Mouse (Mus musculus) urinary bladder, postnatal 36 days (tissue): ENCODE data around the gene Mtfr1l.
A peak's percentile ranks its signal among the peaks of the same experiment; 100 is the strongest.
"Not testable (repeated sequence)": the region's sequence is repeated elsewhere in the genome, so short reads cannot be mapped to it uniquely, and the experiment has no call there.

Source experiments
- DNase-seq, 2 experiments: peaks; one replicate each; pipeline ENCODE4 v3.0.0; 2022; ENCODE audit warnings: low spot score in 2 of 2, mixed read lengths in 1 of 2

Gene Mtfr1l

DNA sequence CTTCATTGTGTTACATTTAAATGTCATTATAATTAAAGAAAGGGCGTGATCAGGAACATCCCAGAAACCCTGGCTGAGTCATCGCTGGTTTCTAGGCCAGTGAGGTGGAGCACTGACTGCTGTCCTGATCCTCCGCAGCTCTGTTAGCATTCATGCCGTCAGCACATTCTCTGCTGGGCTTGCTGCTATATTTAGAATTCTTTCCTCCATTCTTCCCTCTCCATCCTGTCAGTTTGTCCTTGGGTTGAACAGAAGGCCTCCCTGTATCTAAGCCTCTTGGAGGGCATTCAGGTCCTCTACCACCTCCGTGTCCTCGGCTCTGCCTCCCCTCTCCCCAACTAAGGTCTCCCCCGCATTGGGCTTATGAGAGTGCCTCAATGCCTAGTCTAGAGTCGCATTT lies 18.2 kb downstream of the Mtfr1l start:
- no peak for DNase-seq

DNA sequence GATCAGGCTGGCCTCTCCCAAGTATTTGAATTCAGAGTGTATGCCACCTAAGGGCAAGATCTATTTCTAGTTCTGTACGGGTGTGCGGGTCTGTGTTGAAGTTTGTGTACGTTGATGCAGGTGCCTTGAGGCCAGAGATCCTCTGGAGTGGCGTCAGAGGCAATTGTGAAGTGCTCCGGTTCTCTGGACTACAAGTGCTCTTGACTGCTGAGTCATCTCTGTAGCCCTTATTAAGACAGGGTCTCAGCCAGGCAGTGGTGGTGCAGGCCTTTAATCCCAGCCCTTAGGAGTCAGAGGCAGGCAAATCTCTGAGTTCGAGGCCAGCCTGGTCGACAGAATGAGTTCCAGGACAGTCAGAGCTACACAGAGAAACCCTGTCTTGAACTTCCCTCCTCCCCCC lies 19.6 kb downstream of the Mtfr1l start:
- no peak for DNase-seq

DNA sequence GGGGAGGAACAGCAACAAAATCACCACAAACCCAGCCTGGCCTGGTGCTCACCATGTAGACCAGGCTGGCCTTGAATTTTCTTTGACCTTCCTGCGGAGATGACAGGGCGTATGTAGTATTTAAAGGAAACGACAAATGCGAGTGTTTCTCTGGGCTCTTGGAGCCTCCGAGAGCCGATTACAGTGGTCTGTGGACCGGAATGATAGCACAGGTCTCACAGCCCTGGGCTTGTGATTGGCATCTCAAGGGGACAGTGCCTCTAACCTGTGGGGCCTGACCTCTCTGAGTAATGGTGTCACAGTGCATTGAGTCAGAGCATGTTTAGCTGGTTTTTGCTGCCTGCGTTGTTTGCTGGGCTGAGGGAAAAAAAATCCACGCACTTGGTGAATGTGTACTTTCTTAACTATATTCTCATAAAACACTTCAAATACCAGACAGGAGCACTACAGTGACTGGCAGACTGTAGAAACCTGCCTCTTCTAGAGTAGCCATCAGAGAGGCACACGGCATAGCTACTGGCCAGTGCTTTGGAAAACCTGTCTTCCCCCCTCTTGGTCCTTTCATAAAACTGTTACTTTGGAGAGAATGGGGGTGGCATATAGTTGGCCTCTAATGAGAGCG lies 20.8 kb downstream of the Mtfr1l start:
- peak; percentile 33 to 46 for DNase-seq

DNA sequence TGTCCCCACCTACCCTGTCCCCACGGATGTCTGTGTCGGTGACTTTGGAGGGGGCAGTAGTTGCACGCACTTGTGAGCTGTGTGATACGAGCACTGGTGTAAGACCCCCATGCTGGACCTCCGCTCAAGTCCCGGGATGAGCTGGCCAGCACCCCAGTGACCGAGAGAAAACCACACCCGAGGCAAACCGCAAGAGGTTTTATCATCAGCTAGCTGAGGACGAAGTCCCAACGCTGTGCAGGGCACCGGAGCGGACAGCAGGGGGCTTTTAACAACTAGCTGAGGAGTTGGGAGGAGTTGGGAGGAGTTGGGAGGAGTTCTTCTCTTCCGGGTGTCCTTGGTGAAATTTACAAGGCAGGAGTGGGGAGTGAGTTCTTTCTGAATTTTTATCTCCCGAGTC lies 22.4 kb downstream of the Mtfr1l start:
- DNase-seq = peak; percentile 46 to 74

DNA sequence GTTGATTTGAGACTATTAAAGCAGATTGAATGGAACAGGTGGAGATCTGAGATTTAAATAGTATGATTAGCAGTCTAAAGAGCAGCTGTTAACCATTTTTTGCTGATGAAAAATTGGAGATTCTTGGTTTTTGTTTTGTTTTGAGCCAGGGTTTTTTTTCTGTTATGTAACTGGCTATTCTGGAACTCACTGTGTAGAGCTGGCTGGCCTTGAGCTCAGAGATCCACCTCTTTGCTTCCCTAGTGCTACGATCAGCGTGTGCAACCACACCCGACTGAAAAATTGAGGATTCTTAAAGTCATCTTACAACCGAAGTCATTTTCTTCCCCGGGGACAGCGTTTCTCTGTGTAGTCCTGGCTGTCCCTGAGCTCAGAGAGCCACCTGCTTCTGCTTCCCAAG lies 23.5 kb downstream of the Mtfr1l start:
- no peak for DNase-seq

DNA sequence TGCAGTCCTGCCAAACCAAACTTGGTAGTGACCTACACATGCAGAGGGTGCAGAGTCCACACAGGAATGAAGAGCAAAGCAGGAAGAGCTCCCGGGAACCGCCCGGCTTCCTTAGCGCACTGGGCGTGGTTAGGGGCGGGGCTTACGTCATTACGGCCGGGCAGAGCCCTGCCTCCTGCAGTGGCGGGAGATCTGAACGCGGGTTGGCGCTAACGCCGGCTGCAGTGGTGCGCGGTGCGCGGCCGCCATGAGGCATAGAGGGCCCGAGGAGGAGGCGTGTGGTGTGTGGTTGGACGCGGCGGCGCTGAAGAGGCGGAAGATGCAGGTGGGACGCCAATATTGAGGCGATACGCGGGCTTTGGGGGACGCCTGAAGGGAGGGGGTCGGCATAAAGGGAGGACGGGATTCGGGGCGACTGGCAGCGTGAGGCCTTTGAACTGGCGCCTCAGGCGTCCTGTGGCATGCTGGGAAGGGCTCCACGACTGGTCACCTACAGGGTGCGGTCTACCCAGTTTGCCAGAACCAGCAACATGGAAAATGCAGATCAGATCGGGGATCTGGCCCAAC lies 24.3 kb downstream of the Mtfr1l start, which contains the start of gene Aunip:
Gene Aunip (plus strand): TSS at position 155 of the 567 bp plus-strand sequence.
- peak; percentile 76 to 89 for DNase-seq

DNA sequence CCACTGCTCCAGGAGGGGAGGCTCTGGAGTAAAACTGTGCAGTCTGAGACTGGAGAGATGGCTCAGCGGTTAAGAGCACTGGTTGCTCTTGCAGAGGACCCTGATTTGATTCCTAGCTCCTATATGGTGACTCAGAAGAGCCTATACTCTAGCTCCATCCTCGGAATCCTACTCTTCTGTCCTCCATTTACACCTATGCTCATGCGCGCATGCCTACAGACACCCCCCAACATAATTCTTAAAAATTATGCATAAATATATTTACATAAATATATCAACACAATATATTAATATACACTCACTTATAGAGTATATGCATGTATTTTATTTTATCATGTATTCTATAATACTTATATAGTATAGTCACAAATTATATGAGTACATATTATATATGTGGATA lies 24.8 kb downstream of the Mtfr1l start:
- DNase-seq = no peak

DNA sequence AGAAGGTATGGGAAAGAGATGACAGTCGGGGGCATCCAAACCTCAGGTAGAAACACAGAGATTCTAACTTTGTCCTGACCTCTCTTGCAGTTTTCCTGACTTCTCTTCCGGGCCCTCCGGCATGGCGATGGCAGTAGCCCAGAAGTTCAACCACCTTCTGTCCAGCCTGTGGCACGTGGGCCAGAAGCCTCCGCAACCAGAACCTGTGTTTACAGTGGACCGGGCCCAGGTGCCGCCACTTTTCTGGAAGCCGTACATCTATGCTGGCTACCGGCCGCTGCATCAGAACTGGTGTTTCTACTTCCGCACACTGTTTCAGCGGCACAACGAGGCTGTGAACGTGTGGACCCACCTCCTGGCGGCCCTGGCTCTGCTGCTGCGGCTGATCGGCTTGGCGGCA lies 28.5 kb downstream of the Mtfr1l start:
- DNase-seq = no peak

DNA sequence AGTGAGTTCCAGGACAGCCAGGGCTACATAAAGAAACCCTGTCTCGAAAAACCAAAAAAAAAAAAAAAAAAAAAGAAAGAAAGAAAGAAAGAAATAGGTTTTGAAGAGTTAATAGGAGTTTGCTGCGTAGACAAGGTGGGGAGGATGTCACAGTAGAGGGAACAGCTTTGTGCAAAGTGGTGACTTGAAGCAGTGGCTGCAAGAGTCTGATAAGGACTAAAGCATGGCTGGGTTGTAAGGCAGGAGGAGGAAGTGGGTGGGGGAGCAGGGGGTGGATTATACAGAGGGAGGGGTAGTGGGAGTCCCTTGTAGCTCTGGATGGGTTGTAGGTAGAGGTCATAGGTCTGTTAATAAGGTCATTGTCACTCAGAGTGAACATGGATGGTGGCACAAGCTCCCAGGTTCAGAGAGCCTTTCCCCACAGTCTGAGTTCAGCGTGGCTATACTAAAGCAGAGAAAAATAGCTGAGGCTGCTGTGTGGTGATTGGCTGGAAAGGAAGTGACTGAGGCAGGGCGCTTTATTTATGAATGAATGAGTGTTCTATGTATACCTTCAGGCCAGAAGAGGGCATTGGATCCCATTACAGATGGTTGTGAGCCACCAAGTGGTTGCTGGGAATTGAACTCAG lies 29.1 kb downstream of the Mtfr1l start:
- DNase-seq = no peak

DNA sequence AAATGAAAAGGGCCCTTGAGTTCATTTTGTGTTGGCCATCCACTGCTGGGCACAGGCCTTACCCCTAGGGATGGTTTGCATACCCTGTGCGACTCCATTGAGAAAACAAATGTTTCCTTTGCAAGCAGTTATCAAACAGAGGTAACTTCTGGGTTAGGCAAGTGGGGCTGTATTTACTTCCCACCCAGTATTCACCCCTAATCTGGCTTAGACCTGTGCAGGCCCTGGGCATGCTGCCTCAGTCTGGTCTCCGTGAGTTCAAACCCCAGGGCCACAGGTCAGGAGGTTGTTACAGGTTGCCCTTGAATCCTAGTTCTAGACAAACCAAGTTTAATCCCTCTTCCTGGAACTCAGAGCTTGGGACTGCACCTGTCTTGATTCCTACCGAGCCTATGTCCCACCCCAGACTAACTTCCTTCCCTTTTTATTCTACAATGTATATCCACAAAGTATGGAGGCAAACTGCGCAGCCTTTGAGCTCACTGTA lies 29.8 kb downstream of the Mtfr1l start:
- DNase-seq = no peak

DNA sequence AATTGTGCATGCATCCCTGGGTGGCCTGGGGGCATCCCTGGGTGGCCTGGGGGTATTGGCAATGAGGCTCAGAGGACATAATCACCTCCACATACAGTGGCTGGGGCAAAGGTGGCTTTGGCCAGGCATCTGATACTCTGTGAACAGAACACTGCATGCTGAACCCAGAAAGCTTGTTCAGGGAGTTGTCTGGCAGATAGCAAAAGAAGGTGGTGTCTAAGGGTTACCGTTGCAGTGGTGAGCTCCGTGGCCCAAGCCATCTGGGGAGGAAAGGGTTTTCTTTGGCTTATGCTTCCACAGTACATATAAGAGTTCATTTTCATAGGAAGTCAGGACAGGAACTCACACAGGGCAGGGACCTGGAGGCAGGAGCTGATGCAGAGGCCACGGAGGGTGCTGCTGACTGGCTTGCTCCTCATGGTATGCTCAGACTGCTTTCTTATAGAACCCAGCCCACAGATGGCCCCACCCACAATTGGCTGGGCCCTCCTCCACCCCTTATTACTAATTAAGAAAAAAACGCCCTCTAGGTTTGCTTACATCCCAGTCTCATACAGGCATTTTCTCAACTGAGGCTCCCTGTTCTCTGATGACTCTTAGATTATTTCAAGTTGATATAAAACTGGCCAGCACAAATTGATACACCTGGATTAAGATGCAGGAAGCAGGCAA lies 31.4 kb downstream of the Mtfr1l start:
- DNase-seq = no peak

DNA sequence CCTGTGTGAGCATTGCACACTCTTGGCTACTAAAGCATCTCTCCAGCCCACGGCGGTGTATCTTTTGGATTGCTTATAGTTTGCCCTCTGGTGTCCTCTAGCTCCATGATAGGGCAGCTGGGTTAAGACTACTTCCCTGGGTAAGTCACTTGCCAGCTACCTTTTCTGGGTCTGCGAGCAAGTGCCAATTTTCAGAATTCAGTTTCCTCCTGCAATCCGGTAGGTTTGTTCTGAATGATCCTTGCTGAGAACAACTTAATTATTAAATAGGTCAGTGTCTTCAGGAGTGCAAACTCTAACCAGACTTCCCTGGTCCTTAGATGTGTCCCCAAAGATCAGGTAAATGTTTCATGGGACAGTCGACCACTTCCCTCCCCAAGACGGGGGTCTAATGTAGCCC lies 34.1 kb downstream of the Mtfr1l start:
- no peak for DNase-seq

DNA sequence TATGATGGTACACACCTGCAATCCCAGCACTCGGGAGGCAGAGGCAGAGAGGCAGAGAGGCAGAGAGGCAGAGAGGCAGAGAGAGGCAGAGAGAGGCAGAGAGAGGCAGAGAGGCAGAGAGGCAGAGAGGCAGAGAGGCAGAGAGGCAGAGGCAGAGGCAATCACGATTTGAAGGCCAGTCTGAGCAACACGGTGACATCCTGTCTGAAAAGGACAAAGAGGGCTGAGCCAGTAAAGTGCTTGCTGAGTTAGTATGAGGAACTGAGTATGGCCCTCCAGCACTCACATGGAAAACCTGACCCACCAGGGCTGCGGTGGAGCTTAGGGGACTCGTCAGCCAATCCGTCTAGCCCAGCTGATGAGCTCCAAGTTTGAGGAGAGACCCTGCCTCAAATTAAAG lies 36.2 kb downstream of the Mtfr1l start:
- DNase-seq = not testable (repeated sequence)

DNA sequence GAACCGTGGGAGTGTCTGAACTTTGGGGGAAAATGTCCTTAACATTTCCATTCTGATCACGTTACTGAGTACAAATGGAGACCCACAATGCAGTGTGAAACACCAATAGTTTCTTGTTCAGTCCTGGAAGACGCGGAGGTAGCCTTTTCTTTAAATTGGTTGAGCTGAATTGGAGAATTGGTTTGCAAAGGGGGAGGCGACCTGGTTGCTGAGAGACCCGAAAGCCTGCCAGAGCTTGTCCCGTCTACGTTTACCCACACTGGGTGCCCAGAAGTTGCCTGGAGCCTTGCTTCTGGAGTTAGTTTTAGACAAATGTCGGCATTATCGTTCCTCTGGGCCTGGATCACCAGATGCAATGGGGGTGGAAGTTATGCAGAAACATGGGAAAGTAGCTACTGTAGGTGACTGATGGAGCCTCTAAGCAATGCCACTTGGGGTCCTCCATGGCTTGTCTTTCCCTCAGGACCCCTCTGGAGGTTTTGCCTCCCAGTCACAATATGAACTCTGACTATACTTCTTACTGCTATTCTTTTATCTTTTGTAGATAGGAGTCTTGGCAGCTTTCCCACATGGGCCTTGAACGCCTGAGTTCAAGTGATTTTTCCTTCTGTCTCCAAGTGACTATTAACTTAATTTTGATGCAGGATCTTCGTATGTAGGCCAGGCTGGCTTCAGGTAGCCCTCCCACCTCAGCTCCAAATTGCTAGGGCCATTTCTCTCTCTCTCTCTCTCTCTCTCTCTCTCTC lies 37.0 kb downstream of the Mtfr1l start:
- DNase-seq = no peak

DNA sequence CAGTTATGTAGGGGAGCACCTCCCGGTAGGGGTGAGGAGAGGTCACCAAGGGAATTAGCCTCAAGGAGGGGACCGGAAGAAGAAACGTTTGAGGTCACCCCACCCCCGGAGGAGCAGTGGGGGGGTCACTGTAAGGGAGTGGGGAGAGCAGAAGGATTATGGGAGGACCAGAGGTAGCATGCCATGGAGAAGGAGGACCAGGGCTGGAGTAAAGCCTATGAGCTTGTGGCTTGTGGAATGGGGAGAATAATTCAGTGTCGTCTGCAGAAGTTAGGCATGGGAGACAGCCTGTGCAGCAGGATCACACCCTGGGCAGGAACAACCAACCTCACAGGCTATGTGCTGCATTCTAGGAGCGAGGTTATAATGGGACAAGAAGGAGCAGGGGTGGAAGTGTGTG lies 38.0 kb downstream of the Mtfr1l start:
- DNase-seq = no peak

DNA sequence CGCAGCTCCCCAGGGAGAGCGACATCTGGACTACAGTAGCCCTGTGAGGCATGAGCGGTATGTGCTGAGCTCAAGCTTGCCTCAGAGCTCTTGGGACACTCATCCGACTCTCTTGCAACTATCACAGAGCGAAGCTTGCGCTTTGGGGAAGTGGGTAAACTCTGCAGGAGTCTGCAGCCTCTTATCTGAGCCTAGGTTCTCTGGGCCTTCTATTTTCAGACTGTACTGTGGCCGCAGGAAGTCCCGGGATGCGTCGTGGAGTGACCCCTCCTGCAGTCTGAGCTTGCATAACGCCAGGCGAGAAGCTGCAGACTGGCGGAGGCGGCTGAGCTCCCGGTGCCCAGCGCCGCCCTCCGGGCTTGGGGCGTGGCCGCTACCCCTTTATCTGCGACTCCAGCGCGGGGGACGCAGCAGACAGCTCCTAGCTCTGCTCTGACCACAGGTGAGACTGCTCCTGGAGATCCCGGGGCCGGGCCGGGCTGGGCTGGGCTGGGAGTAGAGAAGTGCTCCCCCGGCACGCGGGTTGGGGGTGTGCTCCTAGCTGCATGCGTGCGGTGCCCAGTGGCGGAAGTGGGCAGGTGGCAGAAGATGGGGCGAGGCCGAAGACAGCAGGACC lies 38.5 kb downstream of the Mtfr1l start, which contains the start of gene Paqr7:
Gene Paqr7 (plus strand): TSS at position 103 of the 616 bp plus-strand sequence.
- peak; percentile 77 to 84 for DNase-seq

DNA sequence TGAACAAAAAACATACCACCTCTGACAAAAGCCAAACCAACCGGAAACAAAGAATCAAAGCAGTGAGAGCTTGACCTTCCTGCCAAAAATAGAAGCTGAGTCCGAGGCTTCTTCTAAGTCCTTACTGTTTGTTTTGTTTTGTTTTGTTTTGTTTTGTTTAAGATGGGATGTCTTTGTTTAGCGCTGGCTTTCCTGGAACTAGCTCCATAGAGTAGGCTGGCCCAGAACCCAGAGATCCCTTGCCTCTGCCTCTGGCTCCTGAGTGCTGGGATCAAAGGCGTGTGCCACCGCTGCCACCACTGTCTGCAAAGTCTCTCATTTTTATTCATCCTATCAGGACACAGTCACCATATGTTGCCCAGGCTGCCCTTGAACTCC lies 39.7 kb downstream of the Mtfr1l start:
- DNase-seq = no peak

DNA sequence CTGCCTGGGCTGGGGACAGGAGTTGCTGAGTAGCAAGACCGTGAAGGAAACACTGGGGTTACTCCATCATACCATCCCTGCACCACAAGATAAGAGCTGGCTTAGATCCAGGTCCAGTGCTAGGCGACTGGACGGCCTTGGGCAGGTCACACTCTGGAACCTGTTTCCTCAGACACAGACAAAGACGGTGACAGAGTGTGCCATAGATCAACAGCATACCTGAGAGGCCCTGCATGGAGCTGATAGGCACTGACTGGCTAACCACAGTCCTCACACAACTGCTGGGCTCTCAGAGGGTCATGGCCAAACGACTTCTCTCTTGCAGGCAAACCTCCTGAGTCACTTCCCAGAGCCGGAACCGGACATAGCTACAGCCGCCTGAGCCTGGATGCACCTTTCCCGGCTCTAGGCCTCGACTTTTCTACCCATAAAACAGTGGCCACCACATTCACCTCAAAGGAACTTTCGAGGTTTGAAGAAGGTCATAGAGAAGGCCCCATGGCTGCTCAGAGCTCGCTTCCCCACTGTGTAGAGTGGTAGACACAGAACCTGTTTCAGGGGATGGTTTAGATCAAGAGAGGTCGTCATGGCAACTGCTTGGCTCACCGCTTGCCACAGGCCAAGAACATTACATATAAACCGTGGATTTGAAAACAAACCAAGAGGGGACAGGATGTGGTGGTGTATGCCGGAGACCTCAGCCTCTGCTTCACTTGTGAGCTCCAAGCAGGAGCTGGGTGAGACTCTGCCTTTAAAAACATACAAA lies 40.2 kb downstream of the Mtfr1l start:
- peak in 1 of 2 experiments; percentile 41 for DNase-seq

DNA sequence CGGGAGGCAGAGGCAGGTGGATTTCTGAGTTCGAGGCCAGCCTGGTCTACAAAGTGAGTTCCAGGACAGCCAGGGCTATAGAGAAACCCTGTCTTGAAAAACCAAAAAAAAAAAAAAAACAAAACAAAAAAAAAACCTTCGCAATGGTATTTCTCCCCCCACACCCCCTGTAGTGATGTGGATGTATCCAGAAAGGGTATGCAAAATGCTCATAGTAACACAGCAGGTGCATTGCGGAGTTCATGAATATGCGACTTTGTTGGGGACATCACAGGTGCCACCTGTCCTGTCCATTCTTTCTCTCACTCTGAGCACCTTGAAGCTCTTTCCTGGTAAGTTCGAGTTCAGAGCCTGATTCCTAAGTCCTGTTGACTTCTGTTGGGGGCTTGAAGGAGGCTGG lies 41.0 kb downstream of the Mtfr1l start:
- not testable (repeated sequence) for DNase-seq

DNA sequence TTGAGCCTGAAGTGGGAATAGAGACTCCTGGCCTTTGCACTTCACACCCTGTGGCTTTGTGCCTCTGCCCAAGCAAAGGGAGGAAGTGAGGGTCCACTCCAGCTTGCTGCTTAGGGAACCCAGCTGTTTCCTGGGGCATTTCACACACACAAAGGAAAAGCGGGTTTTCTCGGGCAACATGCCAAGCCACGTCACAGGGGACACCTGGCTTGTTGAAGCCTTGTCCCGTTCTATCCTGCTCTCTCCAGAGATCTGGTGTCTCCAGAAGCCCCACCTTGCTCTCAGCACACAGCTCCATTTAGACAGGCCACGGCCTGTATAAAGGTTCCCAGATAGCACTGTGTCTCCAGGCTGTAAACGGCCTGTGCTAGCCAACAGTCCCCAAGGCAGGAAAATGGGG lies 43.5 kb downstream of the Mtfr1l start:
- peak; percentile 60 to 70 for DNase-seq
